Mouse (Mus musculus): Measurements from ENCODE around the gene Btbd9.
"Not testable (repeated sequence)": the region's sequence is repeated elsewhere in the genome, so short reads cannot be mapped to it uniquely, and the experiment has no call there.

Btbd9 gene

GRCm38 (mm10) chr17:30575941-30576773 lies at the start of gene Btbd9:
TSS of gene Btbd9 (minus strand) at chr17:30576488.
- peak; percentile 95 for DNase-seq (ENCODE audit: low read depth, low spot score)

- not testable (repeated sequence) for DNase-seq (ENCODE audit: low read depth, low spot score)
These were observed 47.8 kb upstream of the Btbd9 start, which contains the start of gene Dnah8 for GRCm38 (mm10) chr17:30624132-30624531. TSS of gene Dnah8 (plus strand) at chr17:30624354.

- DNase-seq (ENCODE audit: low read depth, low spot score), result no peak
These were observed 46.9 kb upstream of the Btbd9 start for GRCm38 (mm10) chr17:30623200-30623599.

- DNase-seq (ENCODE audit: low read depth, low spot score), result no peak
These were observed 45.2 kb upstream of the Btbd9 start for GRCm38 (mm10) chr17:30621450-30621849.

GRCm38 (mm10) chr17:30620548-30620947 lies 44.3 kb upstream of the Btbd9 start:
- no peak for DNase-seq (ENCODE audit: low read depth, low spot score)

GRCm38 (mm10) chr17:30619153-30619552 lies 42.9 kb upstream of the Btbd9 start:
- no peak for DNase-seq (ENCODE audit: low read depth, low spot score)

GRCm38 (mm10) chr17:30618136-30618891 lies 42.0 kb upstream of the Btbd9 start:
- DNase-seq (ENCODE audit: low read depth, low spot score), result no peak

GRCm38 (mm10) chr17:30616203-30616602 lies 39.9 kb upstream of the Btbd9 start:
- no peak for DNase-seq (ENCODE audit: low read depth, low spot score)

GRCm38 (mm10) chr17:30613350-30613749 lies 37.1 kb upstream of the Btbd9 start:
- DNase-seq (ENCODE audit: low read depth, low spot score), result no peak

- DNase-seq (ENCODE audit: low read depth, low spot score), result peak; percentile 98
These were observed 36.0 kb upstream of the Btbd9 start for GRCm38 (mm10) chr17:30612075-30612859.

- DNase-seq (ENCODE audit: low read depth, low spot score), result no peak
These were observed 35.2 kb upstream of the Btbd9 start for GRCm38 (mm10) chr17:30611221-30612074.

GRCm38 (mm10) chr17:30610739-30611138 lies 34.5 kb upstream of the Btbd9 start:
- no peak for DNase-seq (ENCODE audit: low read depth, low spot score)

GRCm38 (mm10) chr17:30609980-30610307 lies 33.7 kb upstream of the Btbd9 start:
- no peak for DNase-seq (ENCODE audit: low read depth, low spot score)

- no peak for DNase-seq (ENCODE audit: low read depth, low spot score)
These were observed 33.2 kb upstream of the Btbd9 start for GRCm38 (mm10) chr17:30609305-30609979.

- no peak for DNase-seq (ENCODE audit: low read depth, low spot score)
These were observed 31.7 kb upstream of the Btbd9 start for GRCm38 (mm10) chr17:30607909-30608495.

- no peak for DNase-seq (ENCODE audit: low read depth, low spot score)
These were observed 31.0 kb upstream of the Btbd9 start for GRCm38 (mm10) chr17:30607330-30607729.

GRCm38 (mm10) chr17:30606634-30607081 lies 30.4 kb upstream of the Btbd9 start:
- no peak for DNase-seq (ENCODE audit: low read depth, low spot score)

- no peak for DNase-seq (ENCODE audit: low read depth, low spot score)
These were observed 29.9 kb upstream of the Btbd9 start for GRCm38 (mm10) chr17:30606206-30606605.

- no peak for DNase-seq (ENCODE audit: low read depth, low spot score)
These were observed 28.7 kb upstream of the Btbd9 start for GRCm38 (mm10) chr17:30605001-30605400.

GRCm38 (mm10) chr17:30604296-30604695 lies 28.0 kb upstream of the Btbd9 start:
- no peak for DNase-seq (ENCODE audit: low read depth, low spot score)
